Mouse (Mus musculus) thymus, postnatal 25 days (tissue): ENCODE data around the gene Fbxl8.

Source experiments
- DNase-seq: peaks from one replicate; pipeline ENCODE4 v3.0.0; 2022

Gene Fbxl8

DNA sequence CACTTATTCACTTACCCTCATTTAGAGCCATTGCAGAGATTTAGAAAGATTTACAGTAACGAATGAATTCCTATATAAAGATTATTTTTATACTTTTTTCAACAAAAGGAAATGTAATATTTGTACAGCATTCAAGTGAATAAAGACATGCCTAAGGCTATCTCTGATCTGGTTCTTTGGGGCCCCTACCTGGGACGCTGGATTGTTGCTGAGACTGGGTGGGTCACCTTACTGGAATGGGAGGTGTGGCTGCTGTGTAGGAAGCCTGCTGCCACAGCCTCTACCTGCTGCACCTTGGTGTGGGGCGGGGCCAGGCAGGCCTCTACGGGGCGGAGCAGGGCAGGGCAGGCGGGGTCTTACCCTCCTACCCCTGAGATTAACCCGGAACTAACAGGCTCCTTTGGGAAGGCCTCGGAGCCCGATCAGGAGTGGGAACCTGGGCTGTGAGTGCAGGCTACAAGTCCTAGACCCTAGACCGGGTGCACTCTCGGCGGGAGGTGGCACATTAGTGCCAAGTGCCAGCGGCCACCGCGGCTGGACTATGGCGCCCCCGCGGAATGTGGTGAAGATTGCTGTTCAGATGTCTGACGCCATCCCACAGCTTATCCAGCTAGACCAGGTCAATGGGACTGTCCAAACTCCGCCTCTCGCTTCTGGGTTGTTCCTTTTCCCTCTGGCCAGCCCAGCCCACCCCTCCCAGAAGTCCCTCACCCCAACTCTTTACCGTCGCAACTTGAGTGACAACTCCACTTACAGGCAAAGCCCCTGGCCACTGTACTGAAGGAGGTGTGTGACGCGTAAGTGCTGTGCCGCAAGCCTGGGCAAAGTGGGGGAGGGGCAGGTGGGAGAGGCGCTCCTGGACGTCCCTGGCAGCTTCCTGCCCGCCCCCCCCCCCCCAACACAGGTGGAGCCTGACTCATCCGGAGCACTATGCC is 41.0 kb downstream of the Fbxl8 start, which contains the start of gene Elmo3:
Gene Elmo3 (plus strand): TSS at position 391 of the 935 bp plus-strand sequence.
- peak; percentile 62 for DNase-seq

DNA sequence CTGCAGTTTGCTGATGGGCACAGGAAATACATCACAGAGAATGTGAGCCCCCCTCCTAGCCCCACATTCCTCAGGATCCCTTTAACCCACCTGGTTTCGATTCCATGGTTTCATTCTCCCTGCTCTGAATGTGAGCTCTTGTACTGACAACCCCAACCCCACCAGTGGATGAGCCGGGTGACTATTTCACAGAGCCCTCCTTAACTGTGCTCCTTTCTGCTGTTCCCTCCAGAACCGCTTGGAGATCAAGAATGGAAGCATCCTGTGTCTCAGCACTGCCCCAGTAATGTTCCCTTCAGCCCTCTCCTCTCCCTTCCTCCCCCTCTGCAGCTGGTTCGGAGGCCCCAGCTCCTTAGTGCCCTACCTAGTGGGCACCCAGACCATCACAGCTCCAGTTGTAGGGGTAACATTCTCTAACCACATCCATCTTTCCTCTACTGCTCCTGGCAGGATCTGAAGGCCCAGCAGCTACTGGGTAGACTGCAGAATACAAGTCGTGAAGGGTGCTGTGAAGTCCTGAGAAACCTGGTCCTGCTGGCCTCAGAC is 41.8 kb downstream of the Fbxl8 start:
- no peak for DNase-seq

DNA sequence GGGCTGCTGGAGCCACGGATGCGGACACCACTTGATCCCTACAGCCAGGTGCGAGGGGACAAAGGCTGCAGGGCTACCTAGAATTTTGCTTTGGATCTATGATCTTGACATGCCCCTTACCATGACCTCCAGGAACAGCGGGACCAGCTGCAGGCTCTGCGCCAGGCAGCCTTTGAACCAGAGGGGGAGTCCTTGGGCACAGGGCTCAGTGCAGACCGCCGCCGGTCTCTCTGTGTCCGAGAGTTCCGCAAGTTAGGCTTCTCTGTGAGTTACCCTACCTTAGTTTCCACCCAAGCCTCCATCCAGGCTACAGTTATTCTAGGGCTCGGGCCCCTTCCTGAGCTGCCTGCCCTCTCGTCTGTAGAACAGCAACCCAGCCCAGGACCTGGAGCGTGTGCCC is 43.2 kb downstream of the Fbxl8 start:
- no peak for DNase-seq

DNA sequence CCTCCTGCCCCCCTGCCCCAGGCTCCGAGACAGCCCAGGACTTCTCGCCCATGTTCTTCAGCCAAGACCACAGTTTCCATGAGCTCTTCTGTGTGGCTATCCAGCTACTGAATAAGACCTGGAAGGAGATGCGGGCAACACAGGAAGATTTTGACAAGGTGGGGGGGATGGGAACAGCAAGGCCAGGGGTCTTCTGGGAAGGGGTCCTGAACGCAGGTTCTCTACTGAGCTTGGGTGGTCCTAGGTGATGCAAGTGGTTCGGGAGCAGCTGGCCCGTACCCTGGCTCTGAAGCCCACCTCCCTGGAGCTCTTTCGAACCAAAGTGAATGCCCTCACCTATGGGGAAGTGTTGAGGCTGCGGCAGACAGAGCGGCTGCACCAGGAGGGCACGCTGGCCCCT is 44.0 kb downstream of the Fbxl8 start:
- DNase-seq, result no peak

DNA sequence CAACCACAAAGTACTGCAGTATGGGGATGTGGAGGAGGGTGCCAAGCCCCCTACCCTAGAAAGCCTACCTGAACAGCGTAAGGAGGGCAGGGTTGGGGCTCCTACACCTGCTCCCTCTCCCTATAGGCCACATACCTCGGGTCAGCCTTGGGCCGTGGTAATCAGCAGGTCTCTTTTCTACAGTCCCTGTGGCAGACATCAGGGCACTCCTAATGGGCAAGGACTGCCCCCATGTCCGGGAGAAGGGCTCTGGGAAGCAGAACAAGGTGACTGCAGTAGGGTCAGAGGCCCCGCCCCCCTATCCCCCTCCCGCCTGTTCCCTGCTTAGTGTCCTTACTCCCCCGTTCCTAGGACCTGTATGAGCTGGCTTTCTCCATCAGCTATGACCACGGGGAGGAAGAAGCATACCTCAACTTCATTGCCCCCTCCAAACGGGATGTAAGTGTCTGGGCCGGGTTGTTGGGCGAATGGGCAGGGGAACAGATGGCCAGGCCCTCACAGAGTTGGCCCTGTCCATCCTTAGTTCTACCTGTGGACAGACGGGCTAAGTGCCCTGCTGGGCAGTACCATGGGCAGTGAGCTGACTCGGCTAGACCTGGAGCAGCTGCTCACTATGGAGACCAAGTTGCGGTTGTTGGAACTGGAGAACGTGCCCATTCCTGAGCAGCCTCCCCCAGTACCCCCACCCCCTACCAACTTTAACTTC is 44.8 kb downstream of the Fbxl8 start:
- no peak for DNase-seq

DNA sequence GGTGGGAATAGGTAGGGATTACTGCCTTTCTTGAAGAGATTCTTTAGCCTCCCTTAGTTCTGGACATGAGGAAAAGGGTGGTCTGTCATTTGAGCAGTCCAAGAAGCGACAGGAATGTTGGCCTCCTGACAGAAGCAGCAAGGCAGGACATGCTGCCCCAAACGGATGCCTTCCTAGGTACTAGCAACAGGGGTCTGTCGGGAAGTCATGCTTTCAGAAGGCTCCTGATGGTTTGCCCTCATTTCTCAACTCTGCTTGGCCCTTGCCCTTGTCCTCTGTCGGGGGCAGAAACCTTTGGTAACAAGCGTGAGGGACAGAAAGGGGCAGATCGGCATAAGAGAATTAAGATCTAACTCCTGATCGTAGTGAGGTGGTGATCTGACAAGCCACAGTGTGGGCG is 45.7 kb downstream of the Fbxl8 start:
- no peak for DNase-seq

DNA sequence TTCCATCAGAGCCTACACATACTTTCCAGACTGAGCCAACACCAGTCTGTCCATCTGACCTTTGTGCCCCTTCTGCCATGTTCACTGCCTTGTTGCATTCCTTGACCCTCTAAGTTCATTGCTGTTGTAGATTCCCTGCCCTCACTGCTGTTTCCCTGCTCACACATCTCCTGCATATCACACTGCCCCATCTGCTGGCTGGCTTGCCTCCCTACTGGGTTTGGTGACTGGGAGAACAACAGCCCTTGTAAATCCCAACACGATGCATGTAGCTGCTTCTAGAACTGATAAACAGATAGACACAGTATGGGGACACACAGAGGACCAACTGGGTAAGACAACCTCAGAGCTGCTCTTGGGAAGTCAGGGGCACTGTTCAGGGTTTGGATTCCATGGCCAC is 47.3 kb downstream of the Fbxl8 start:
- DNase-seq, result no peak

DNA sequence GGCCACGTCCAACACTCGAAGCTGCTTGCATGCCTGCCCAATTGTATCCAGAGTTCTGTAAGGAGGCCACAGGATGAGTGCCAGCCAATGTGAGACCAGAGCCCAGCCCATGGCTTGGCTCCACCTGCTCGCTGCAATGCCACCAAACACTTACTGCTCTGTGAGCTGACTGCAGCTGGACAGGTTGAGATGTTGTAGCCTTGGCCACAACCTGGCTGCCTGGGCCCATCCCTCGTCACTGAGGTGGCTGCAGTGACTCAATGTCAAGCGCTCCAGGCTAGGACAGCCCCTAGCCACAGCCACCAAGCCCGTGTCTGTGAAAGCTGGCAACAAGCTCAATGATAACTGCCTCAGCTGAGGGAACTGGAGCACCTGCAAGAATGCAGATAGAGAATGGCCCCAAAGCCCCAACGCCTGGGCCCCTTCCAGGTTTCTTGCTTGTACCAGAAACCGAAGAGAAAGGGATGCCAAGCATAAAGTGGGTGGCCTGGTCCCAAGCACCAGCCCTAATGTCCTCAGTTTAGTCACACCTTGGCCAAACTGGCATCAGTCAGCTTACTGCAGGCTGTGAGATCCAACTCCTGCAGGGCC is 48.5 kb downstream of the Fbxl8 start:
- no peak for DNase-seq

DNA sequence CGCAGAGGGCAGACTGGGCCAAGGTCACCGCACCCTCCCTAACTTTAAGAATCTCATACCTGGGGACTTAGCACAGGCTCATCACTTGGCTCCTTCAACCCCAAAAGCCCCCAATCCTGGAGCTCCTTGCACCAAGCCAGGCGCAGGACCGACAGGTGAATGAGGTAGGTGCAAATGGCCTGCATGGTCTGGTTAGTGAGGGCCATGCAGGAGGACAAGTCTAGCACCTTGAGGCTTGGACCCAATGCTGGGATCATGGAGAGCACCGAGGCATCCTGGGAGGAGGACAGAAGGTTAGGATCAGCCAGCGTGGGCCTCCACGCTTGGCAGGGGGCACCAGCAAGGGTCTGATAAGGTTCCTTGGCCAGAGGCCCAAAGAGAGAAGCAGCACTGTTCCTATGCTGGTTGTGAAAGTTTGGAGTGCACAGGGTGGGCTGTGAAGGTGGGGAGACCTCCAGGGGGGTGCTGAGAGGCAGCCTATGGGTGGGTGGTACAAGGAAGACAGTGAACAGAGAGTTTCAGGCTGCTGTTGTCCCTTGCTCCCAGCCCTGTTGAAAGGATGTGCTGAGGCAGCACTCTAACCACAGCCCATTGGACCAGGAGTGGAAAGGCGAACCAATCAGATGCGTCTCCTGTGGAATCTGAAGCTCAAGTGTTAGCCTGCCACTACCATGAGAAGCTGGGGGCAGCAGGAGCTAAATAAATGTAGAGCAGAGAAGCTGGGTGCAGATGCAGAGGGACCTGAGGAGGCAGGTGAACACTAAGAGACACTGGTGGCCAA is 49.4 kb downstream of the Fbxl8 start:
- no peak for DNase-seq

DNA sequence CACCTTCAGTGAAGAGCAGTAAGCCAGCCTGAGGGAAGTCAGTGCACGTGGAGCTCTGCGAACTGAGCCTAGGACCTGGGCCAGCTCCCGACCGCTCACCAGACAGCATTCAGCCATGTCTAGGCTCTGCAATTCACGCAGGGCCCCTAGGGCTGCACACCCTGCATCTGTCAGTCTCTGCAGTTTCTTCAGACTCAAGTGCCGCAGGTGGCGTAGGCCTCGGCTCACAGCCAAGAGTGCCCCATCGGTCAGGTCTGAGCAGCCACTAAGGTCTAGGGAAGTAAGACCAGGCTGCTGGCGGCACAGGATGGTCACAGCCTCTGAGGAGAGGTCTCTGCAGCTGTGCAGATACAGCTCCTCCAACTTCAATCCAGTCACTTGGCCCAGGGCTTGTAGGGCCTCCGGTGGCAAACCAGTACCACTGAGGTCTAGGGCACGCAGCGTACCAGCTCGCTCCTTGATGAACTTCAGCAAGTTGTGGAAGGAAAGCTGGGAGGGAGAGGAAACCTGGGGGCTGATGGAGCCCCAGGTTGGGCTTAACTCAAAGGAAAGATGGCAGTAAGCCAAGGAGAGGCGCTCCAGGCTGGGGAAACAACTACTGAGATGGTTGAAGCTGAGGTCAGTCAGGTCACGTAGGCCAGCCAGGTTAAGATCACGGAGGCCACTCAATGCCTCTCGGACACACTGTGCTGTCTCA is 50.8 kb downstream of the Fbxl8 start:
- no peak for DNase-seq

DNA sequence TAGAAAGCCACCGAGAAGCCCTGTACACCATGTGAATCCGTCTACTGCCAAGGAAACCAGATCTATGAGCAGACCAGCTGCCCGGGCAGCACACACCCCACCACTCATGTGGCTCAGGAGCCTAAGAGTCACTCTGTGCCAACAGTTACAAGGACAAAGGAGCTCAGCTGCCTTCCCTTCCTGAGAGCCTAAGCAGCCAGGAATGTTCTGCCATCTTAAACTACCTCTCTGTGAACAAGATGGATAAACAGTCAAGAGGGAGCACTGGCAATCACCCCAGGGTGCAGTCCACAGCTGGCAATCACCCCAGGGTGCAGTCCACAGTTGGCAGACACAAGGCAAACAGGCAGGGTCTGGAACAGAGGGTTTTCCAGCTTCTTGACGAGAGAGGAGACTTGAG is 53.5 kb downstream of the Fbxl8 start:
- no peak for DNase-seq

DNA sequence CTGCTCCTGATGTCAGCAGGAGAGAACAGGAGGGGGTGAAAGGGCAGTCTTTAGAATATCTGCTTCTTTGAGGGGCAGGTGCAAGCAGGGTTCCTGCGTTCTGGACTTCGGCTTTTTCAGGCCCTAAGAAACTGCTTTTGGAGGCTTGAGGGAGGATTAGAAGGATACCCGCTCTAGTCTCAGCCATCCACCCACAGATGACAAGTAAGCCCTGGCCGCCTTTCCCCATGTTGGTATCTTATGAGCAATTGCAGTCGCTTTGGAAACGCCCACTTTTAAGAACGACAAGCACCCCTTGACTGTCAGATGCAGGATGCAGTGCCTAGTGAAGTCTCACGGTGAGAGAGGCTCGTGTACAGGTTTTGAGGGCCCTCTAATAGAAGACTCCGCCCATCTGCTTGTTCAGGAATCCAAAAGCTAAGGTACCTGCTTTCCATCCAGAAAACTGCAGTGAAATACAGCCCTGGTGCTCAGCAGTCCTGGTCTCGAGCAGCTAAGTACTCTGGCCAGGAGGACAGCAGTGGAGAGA is 54.3 kb downstream of the Fbxl8 start:
- no peak for DNase-seq
